Mouse (Mus musculus) CD8-positive naive resting alpha-beta T cell, adult 2 months (primary cell): ENCODE measurements around the gene Ackr1.
"Not testable (repeated sequence)": the region's sequence is repeated elsewhere in the genome, so short reads cannot be mapped to it uniquely, and the experiment has no call there.

Experiments
- DNase-seq, 2 experiments: peaks; one replicate each; pipeline ENCODE4 v3.0.0; 2022; ENCODE audit warnings: low read depth in 2 of 2, low spot score in 2 of 2

Gene Ackr1

DNA sequence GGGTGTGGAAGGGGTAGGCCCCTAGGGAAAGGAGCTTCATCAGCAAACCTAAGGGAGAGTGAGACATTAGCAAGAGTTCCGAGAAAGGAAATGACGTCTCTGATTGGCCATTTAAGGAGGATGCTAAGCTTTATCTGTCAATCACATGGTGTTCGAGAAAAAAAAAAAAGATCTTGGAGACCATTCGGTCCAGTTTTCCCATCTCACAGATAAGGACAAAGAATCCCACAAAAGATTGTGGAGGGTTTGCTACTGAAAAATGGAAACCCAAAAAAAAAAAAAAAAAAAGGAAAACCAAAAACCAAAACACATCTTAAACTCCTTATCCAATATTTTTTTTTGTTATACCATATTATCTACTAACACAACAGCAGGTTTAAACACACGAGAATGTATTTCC lies 15.6 kb upstream of the Ackr1 start:
- no peak for DNase-seq

DNA sequence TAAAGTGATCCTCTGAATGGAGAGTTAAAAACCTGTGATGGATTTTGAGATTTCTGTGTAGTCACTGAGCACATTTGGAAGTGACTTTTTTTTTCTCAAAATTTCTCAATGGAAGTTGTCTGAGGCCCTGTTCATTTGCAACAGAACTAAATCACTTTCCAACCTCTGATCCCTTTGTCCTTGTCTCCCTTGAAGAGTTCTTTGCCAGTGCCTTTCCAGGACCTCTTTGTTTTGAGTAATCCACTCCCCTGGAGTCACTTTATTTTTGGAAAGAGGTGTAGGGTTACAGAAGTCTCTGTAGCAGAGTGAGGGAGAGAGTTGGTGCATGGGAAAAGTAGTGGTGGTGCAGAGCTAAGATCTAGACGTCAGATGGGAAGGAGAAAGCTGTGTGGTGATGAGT lies 15.0 kb upstream of the Ackr1 start:
- no peak for DNase-seq

DNA sequence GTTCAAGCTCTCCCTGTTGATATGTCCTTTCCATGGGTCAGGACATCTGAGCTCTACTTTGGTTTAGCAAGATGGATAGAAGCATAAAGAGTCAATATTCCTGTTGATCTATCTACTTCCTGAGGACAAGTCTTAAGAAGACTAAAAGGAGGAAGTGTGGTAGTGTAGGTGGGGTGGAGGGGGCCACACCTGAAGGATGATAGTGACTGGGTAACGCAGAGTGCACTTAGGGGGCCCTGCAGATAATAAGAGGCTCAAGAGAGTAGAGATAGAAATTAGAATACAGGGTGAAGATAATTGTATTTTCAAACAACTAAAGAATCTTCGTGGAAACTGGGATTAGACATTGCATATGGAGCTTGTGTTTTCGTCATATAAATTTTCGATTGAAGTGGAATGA lies 11.6 kb upstream of the Ackr1 start:
- no peak for DNase-seq

DNA sequence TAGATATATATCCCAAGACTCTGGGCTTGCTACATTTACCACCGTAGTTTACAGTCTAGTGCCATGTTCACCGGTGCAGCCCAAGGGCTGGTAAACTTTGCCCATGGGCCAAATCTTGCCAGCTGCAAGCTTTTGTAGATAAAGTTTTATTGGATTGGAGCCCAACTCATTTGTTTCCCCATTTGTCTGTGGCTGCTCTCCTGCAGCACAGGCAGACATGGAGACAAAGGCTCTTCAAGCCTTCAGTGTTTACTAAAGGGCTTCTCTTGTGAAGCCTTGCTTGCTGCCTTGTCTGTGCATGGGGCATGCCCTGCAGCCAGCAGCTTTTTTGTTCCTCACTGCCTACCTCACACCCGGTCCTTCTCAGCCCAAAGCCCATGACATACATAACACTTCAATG lies 10.4 kb upstream of the Ackr1 start:
- DNase-seq = no peak

DNA sequence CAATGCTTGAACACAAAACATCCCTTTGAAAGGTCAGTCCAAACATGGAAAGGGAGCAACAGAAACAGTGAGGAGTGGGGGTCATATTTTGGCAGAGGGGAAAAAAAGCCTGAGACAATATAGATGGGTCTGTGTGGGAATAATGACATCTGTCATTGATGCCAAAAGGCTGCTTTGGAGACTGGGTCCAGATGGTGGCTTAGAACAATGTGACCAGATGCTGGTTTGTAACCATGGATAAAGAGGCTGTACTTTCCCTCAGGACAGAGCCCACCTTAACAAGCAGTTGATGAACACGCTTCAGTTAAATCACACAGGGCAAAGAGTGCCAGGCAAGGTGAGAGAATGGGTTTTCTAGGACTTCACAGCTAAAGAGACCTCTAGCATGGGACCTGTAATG lies 8.9 kb upstream of the Ackr1 start:
- DNase-seq = no peak

DNA sequence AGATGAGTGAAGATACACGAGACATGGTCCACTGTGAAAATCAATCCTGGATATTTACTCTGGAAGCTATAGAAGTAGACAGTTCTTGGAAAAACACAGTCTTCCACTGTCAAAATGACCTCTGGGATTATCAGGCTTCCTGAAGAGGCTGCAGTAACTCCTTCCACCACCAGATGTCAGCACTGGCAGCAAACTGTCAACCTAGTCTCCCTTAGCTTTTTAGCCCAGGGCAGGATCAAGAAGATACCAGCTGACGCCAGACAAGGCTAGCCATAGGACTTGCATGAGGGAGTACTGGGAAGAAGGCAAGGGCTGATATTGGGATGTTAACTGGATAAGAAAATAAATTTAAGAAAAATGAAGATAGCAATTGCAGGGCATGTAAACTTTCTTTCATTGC lies 6.0 kb upstream of the Ackr1 start:
- peak; percentile 11 to 29 for DNase-seq

DNA sequence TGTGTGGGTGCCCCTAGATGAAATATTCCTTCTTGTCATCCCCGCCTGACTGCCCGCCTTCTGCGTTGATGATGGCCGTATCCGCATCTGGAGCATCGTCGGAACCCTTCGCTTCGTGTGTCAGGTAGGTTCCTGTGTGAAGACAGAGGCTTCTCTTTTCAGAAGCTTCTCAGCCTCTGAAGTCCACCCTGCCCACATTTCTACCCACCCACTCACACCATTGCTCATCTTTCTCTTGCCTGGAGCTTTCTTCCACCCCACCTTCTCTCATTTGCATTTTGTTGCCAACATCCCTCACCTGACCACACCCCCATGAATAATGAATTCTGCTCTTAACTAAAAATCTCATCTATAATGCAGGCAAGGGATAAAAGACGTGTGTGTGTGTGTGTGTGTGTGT lies 3.5 kb upstream of the Ackr1 start:
- no peak for DNase-seq

DNA sequence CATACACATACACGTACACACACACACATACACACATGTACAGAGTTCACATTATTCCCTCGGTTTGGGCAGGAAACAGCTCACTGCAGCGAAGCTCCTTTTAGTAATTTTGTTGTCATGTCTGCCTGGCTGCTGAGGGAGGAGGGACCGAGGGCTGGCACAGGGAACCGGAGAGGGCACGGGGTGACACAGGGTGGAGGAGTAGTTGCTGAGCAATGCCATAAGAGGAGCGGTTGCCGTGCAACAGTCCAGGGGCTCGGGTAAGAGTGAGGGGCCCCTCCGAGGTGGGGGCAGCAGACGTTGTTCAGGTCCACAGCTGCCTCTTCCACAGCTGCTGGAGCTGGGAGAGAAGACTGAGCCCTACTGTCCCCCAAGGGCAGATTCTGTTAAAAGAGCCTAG lies 2.4 kb upstream of the Ackr1 start:
- DNase-seq = no peak

DNA sequence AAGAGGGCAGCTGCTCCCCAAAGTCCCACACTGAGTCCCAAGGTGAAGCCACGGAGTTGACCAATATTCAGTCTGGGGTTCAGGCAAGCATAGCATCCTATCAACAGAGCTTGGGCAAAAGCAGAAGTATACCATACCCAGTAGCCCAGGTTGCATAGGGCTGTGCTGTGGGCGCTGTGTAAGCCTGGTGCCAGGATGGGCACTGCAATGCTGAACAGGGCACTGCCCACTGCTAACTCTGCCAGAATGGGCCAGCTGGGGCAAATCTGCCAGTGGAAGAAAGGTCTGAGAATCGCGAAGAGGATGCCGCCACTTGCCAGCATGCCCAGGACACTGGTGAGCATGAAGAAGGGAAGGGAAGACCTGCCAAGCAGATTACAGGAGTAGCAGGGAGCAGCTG lies 1.1 kb downstream of the Ackr1 start:
- DNase-seq = no peak

DNA sequence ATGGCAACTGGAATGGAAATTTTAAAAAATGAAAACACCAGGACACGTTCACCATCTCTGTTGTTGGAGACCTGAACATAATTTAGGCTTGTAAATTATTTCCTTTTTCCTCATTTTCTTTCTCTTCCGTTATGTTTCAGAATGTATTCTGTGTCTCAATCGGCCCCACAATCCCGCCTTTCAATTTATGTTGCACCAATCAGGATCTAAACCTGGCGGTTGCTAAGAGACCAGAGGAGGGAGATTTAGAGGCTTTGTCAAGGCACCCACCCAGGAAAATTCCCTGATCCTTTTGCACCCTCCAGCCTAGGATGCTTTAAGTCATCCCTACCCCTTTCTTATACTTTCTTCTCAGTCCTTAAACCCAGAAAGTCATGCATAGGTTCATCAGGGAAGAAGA lies 3.8 kb downstream of the Ackr1 start:
- DNase-seq = no peak

DNA sequence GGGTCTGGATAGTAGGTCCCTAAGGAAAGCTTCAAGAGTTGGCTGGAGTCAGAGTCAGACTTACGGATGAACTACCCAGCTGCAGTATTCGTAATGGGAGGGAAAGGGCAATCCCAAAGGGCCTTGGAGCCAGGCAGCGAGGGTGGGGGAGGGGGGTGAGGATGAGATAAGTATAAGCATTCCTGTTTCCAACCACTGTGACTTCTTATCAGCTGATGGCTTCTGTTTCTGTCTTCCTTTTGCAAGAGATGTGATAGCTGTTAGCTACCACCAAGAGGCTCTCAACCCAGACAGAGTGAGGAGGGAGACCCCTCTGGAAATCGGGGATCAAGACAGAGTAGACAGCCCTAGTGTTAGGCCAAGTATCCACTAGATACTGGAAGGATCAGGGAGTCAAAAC lies 4.4 kb downstream of the Ackr1 start:
- no peak for DNase-seq

DNA sequence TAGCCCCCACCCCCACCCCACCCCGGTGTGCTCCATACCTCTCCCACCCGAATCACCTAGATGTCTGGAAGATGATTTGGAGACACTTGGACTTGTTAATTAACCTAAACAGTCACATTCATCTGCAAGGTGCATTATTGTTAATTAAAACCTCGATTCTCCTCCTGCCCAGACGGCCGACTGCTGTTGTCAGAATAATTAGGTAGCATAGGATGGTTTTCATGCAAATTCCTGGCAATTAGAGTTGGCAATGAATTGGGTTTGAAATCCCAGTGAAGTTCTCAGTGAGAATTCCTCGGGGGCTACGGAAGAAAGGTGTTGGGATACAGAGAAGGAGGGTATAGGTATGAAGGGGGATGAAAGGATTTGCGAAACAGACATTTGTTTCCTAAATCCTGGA lies 5.1 kb downstream of the Ackr1 start:
- DNase-seq = no peak

DNA sequence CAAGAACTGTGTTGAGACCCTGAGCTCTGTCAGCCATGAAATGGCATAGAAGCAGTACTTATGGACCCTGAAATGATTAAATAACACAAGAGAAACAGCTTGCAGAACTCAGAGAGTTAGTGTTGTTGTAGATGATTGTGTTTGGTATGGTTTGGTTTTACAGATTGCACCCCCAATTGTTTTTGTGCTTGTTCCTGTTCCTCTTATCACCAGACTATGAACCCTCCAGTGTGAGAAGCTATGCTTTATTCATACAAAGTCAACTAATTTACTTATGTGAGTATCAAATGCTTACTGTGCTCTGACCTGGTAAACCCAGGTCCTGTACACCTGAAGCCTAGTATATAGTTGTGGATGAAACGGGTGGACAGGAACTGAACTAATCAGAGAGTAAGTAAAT lies 7.0 kb downstream of the Ackr1 start:
- DNase-seq = no peak

DNA sequence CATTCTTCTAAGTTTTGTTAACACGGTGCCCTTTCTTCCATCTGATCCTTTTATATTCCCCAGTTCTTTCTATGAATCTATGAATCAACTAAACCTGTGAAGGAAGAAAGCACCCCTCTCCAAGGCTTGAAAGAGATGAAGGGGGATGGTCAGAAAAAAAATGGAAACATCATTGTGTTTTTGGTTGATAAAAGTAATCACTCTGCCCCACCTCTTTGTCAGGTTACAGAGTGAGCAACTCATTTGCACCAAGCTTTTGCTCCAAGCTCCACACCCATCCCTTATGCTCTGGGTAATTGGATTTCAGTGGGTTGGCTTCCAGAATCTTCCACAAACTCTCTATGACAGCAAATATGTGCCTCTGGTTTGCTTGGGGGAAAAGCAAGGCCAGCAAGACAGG lies 8.2 kb downstream of the Ackr1 start:
- DNase-seq = no peak

DNA sequence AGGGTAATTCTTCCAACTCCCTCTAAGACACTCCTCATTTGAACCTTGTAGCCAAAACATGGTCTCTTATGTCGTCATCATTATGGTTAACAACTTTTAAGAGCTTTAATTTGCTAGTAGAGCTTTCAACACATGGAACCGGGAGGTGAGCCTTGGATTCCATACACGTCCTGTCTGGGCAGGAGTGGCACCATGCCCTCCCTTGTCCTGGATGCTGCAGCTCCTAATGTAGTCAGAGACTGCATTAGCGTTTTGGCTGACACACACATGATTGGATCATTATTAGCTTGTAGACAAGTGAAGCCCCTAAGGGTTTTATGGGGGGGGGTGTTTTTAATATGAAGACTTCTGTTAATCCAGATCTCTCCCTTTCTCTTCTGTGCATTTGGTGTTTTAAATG lies 8.6 kb downstream of the Ackr1 start:
- no peak for DNase-seq

DNA sequence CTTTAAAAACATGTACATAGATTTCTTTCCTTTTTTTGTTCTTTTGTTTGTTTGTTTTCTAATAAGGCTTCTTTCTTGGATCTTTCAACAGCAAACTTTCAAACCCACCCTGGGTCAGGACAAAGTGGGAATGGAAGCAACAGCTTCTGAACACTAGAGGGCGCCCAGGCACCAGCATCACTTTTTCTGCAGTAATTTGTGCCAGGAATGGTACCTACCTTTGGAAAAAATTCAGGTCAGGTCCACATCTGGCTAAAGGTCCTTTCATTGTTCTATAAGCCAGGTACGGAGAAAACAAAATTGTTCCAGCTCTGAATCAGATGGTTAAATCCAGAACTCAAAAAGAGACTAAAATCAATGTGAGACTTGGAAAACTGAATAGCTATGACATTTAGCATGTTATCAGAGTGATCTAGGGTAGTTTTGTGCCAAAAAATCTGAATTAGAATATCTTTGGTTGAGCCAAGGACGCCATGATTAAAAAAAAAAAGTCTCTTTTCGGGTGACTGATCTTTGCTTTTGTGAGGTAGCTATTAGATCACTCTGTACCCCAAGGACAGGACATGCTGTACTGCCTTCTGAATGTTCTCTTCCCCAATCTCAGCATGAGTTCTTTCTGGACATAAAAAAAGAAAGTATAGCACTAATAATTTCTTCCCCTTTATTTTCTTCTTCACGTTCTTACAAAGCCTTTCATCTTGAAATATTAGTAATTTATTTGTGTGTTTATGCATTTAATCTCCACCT lies 9.5 kb downstream of the Ackr1 start:
- DNase-seq = peak in 1 of 2 experiments; percentile 17

DNA sequence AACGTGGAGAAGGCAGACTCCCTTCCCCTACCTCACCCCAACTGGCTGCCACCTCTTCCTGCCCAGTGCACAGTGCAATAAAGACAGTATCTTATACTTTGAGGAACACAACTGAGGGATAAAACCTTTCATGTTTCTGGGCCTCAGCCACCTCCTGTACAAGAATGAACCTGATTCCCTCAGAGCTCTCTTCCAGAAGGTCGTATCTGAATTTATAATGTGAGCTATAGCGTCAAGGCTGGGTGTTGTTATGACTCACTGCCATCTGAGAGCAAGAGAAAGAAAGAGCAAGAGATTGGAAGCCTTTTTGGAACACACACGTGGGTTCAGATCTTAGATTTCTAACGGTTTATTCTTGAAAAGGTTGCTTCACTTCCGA lies 11.3 kb downstream of the Ackr1 start:
- no peak for DNase-seq

DNA sequence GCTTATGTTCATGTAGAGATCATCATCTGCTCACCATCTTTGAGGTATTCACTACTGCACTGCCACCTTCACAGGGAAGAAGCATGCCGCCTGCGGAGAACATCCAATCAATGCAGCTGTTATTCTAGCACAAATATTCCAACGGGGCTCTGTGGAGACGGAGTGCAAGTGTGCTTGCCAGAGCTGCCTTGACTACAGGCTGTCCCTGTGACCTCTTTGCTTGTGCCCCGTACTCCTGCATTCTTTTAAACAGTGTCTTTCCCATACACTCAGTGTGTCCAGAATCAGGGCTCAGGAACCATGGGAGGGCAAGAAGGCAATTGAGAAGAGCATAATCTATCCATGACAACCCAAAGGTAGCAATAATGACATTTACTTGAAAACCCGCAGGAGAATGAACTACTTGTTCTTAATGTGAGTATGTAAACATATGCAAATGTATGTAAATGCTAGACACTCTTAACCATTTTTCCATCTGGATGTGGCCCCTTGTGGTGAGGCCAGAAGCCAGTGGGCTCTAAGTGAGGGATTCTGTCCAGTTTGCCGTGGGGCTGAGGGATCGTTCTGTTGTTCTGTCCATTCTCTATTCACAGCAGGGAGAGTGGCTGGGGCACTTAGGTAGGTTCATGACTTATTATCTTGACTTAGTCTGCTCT lies 11.8 kb downstream of the Ackr1 start:
- no peak for DNase-seq

DNA sequence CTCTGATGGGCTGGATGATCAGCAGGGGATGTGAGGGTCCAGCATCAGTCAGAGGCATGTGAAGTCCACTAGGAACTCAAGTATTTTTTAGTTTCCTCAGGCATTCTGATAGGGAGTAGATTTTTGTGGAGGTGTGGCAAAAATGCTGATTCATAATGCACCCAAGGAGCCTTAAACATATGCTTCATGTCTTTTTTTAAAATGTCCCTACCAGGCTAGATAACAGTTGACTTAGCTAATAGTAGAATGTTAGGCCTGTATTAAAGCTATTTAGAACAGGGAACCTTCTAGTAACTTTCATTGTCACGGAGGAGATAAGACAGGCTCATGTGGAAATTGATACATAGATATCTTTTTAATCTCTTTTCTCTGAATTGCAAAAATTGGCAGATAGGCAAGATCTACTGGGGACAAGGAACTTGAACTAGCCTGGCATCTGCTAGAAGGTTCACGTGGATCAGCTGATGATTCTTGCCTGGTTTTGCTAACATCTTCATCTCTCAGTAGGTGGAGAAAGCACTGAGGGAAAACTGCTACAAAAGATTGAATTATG lies 15.5 kb downstream of the Ackr1 start:
- no peak for DNase-seq

DNA sequence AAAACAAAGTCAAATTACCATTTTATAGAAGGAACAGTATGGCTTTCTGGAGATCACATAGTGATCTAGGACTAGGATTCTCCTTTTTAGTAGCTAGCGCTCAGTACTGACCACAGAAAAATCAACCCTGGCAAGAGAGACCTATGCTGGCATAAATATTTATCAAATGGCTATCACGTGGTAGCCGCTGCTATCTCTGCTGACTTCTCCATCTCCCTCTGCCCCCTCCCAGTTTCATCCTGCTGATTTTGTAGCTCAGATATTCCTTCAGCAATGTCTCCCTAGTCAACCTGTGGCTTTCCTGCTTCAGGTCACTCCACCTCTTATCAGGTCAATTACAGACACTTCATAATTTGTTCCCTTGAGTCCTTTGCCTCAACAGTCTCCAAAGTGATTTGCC lies 17.8 kb downstream of the Ackr1 start:
- DNase-seq = no peak

DNA sequence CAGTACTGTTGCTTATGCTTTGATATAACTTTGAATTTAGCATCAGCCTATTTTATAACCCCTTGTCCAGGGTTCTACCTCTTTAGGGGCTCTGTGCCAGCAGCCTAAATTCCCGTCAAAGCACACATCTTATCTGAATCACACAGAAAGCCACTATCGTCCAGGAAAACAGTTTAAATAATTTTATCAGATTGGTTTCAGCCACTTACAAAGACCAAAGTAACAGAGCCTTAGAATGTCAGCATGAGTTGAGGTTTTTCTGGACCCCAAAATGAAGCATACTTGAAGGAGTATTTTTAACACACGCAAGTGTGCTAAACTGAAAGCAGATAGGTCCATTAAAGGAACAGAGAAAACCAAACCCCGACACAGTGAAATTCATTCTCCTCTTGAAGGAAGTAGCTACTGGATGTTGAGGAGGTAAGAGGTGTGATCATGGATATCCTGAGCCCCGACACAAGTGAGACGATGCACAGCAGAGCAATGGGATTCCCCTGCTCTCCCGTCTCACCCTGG lies 20.0 kb downstream of the Ackr1 start:
- DNase-seq = not testable (repeated sequence)

DNA sequence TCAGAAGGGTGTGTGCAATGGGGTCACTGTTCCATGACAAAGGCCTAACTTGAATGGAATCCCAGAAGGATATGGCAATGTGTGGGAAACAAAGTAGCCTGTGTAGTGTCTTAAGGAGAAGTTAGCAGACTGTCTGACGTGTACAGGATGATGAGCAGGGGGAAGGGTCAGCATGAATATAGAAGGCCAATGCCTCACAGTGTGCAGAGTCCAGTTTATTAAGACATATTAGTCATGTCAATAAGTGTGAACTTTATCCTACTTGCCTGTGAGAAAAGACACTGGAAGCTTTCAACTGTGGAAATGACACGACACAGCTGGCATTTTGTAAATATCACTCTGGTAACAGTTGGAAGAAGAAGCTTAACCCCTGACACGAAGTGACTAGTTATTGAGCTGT lies 30.8 kb downstream of the Ackr1 start:
- DNase-seq = not testable (repeated sequence)
